Mouse (Mus musculus) kidney, embryonic 16.5 days (tissue): ENCODE data around the gene Kirrel3. TPM values are rescaled to one million over a fixed set of nuclear protein-coding genes. Genes with fewer than 3 reads are reported as not detected.

ENCODE experiments used
- ATAC-seq: fragments of 200-750 bp; cut with Nextera tagmentation; 2 replicates; pipeline ENCODE4 v1.8.0; 2017; ENCODE audit warnings: moderate TSS enrichment; ENCODE audit not compliant: low FRiP score, low TSS enrichment
- H3K27ac ChIP-seq: fragments of 300-500 bp; sonication (generic); 2 replicates; pipeline ENCODE4 v1.5.1; 2014; ENCODE audit warnings: low read length
- H3K27me3 ChIP-seq: fragments of 300-500 bp; sonication (generic); 2 replicates; pipeline ENCODE4 v1.6.1; 2014; ENCODE audit warnings: low read length, control low read depth, mixed read lengths; ENCODE audit not compliant: insufficient read depth
- H3K36me3 ChIP-seq: fragments of 300-500 bp; sonication (generic); 2 replicates; pipeline ENCODE4 v1.6.1; 2014; ENCODE audit warnings: low read length, control low read depth, mixed read lengths; ENCODE audit not compliant: insufficient read depth
- H3K4me1 ChIP-seq: fragments of 300-500 bp; sonication (generic); 2 replicates; pipeline ENCODE4 v1.6.1; 2014; ENCODE audit warnings: low read length, control low read depth, mixed read lengths; ENCODE audit not compliant: insufficient read depth
- H3K4me2 ChIP-seq: fragments of 300-500 bp; sonication (generic); replicated peaks from 2 replicates; pipeline ENCODE4 v1.6.1; 2014; ENCODE audit warnings: low read depth, low read length
- H3K4me3 ChIP-seq: fragments of 300-500 bp; sonication (generic); 2 replicates; pipeline ENCODE4 v1.5.1; 2014; ENCODE audit warnings: mild to moderate bottlenecking, low read length
- H3K9ac ChIP-seq: fragments of 300-500 bp; sonication (generic); replicated peaks from 2 replicates; pipeline ENCODE4 v1.6.1; 2014; ENCODE audit warnings: low read length
- H3K9me3 ChIP-seq: fragments of 300-500 bp; sonication (generic); 2 replicates; pipeline ENCODE4 v1.6.1; 2016; ENCODE audit warnings: low read length, control low read depth
- WGBS: fragments of 180-500 bp; shearing (Covaris S2); extraction: QIAGEN DNeasy Blood & Tissue Kit; methylation state at CpG from one replicate; pipeline ENCODE4 v1.1.7; 2014; 5-methylcytosine and 5-hydroxymethylcytosine counted together
- polyA plus RNA-seq: library from polyadenylated mRNA; unstranded; fragments of >200 nt; fragmentation: Nextera tagmentation; extraction: Ambion mirVana; gene quantifications from 2 replicates; pipeline ENCODE4 v1.2.1, GENCODE M21; 2015

Kirrel3 gene
- polyA plus RNA-seq, 1 experiment from 2014 or later: 2.6 TPM

DNA sequence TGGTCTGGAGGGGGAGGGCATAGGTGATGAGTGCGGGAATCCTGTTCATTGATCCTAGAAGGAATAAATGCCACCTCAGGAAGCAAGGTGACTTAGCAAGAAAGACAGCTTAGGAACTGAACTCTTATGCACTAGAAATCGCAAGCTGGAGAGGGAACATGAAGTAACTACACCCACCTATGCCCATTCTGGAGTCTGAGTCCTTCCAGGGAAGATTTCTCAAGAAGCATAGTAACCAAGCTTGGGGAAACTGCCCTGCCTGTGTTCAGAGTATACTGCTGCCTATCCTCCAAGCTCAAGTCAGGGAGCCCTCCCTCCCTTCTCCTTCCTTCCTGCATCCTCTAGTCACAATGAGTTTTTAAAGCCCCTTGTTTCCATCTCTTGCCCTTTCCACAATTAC, 283.3 kb downstream of the Kirrel3 start:
- no peaks in the 10 kb centered on the region for H3K27me3 ChIP-seq
- H3K4me2 ChIP-seq: no peak overlapping the region
- no peak overlapping the region for H3K27ac ChIP-seq
- H3K36me3 ChIP-seq: no peaks in the 10 kb centered on the region
- no peaks in the 10 kb centered on the region for H3K4me1 ChIP-seq
- ATAC-seq: no peak
- peaks cover 9% of the 10 kb centered on the region for H3K9me3 ChIP-seq
- 86% methylated on average over 2 of the region's 2 CpGs for WGBS
- H3K9ac ChIP-seq: no peak overlapping the region
- H3K4me3 ChIP-seq: no peak overlapping the region

DNA sequence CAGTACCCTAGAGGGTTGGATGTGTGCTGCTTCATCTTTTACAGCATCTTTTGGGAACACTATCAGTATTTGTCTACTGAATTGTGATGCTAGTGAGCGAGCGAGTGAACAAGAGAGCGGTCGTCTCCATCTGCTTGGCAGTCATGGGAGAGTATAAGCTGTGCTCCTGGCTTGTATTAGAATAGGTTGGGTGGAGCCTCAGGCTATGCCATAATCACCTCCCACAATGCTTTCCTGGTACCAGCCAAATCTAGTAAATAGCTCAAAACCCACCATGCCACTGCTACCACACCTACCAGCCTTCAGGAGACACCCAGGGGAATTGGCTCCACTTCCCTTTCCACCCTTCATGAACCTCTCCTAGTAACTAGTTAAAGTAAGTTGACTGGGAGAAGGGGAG, 285.3 kb downstream of the Kirrel3 start:
- Histone ChIP-seq H3K27me3 (no peaks in the 10 kb centered on the region), H3K9me3 (peaks cover 9% of the 10 kb centered on the region), H3K4me3 (no peak overlapping the region), H3K36me3 (no peaks in the 10 kb centered on the region), H3K4me1 (no peaks in the 10 kb centered on the region), H3K9ac (no peak overlapping the region), H3K27ac (no peak overlapping the region), H3K4me2 (no peak overlapping the region)
- 96% methylated on average over 4 of the region's 4 CpGs for WGBS
- ATAC-seq: no peak

DNA sequence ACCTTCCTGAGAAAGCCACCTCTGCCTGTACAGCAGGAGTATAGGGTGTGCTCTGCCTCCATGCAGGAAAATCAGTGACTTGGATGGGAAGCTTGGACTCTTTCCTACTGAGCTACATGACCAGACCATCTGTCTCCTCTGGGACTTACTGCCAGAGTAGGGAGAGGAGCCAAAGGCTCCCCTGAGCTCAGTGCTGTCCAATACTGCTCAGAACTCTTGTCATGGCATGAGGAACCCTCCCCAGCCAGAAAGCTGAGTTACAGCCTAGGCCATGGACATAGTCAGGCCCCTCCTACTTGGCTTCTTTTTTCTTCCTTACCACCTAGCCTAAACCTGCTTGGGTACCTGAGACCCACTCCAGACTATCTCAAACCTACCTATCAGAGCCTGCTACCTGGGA, 285.7 kb downstream of the Kirrel3 start:
- Histone ChIP-seq H3K4me1 (no peaks in the 10 kb centered on the region), H3K27ac (no peak overlapping the region), H3K27me3 (no peaks in the 10 kb centered on the region), H3K9me3 (peaks cover 9% of the 10 kb centered on the region), H3K36me3 (no peaks in the 10 kb centered on the region), H3K4me3 (no peak overlapping the region), H3K9ac (no peak overlapping the region), H3K4me2 (no peak overlapping the region)
- no peak for ATAC-seq

DNA sequence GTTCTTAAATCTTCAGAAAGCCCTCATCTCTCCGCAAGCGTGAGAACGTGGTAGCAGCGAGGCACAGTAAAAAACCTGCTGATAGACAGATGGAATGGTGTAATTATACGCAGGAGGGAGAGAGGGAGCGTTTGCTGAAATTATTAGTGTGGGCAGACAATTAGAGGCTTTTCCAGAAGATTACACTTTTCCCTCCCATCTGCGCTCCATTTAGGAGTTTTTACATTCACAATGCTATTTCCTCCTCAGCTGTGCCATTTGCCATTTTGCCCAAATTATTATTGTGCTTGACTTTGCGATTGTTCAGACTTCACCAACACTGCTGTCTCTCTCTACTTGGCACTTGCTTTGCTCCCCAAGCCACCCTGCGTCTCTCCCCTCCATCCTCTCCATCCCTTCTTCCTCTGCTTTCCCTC, 286.3 kb downstream of the Kirrel3 start:
- no peaks in the 10 kb centered on the region for H3K36me3 ChIP-seq
- no peak overlapping the region for H3K4me2 ChIP-seq
- no peaks in the 10 kb centered on the region for H3K27me3 ChIP-seq
- no peak overlapping the region for H3K27ac ChIP-seq
- H3K9me3 ChIP-seq: peaks cover 9% of the 10 kb centered on the region
- WGBS: 83% methylated on average over 9 of the region's 9 CpGs
- ATAC-seq: no peak
- H3K4me1 ChIP-seq: no peaks in the 10 kb centered on the region
- H3K4me3 ChIP-seq: no peak overlapping the region
- H3K9ac ChIP-seq: no peak overlapping the region

DNA sequence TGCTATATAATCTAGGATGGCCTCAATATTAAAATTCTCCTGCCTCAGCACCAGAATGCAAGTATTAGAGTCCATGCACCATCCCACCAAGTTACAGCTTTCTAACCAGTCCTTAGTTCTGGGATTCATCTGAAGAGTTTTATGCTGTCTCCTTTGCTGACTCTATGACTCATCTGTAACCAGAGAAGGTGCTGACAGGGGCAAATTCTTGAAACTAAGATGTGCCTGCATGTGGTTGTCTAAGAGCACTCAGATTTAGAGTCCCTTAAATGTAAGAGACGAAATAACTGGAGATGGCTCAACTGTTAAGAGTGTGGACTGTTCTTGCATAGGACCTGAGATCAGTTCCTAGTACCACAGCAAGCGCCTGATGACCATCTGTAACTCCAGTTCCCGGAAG, 295.7 kb downstream of the Kirrel3 start:
- Histone ChIP-seq H3K9ac (no peak overlapping the region), H3K27me3 (no peaks in the 10 kb centered on the region), H3K27ac (no peak overlapping the region), H3K9me3 (no peaks in the 10 kb centered on the region), H3K36me3 (no peaks in the 10 kb centered on the region), H3K4me1 (no peaks in the 10 kb centered on the region), H3K4me2 (no peak overlapping the region), H3K4me3 (no peak overlapping the region)
- 76% methylated on average over 3 of the region's 3 CpGs for WGBS
- no peak for ATAC-seq

DNA sequence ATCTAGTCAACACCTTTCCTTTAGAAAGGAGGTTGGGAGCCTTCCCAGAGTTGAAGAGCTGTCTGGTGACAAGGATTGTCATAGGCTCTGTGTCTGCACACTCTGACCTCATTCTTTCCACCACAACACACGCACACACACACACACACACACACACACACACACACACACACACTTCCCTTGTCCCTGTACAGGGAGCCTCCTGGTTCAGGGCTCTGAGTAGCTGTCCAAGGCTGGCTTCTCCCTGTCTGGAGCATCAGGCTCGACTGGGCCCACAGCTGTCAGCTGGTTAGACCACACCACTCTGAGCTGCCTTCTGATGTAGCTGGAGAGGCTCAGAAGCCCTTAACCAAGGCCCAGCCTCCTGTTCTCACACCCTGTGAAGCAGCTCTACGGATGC, 302.2 kb downstream of the Kirrel3 start:
- Histone ChIP-seq H3K4me1 (no peaks in the 10 kb centered on the region), H3K27me3 (no peaks in the 10 kb centered on the region), H3K4me3 (no peak overlapping the region), H3K27ac (no peak overlapping the region), H3K4me2 (no peak overlapping the region), H3K9ac (no peak overlapping the region), H3K36me3 (no peaks in the 10 kb centered on the region), H3K9me3 (no peaks in the 10 kb centered on the region)
- ATAC-seq: 0 out of 2 replicates have a peak, but pooled peaks have one; percentile 12
- WGBS: 56% methylated on average over 3 of the region's 3 CpGs

- Histone ChIP-seq H3K27me3 (no peaks in the 10 kb centered on the region), H3K4me3 (no peak overlapping the region), H3K27ac (no peak overlapping the region), H3K9ac (no peak overlapping the region), H3K9me3 (no peaks in the 10 kb centered on the region), H3K4me1 (no peaks in the 10 kb centered on the region), H3K36me3 (no peaks in the 10 kb centered on the region), H3K4me2 (no peak overlapping the region)
- WGBS: 31% methylated on average over 4 of the region's 4 CpGs
- ATAC-seq: no peak
Measured at GRCm38 (mm10) chr9:34795226-34795625, 309.5 kb downstream of the Kirrel3 start.

GRCm38 (mm10) chr9:34797688-34798339, 312.1 kb downstream of the Kirrel3 start:
- H3K27ac ChIP-seq: no peak overlapping the region
- H3K27me3 ChIP-seq: no peaks in the 10 kb centered on the region
- H3K36me3 ChIP-seq: no peaks in the 10 kb centered on the region
- no peaks in the 10 kb centered on the region for H3K4me1 ChIP-seq
- no peak; the same call in 1 of the 2 replicates for ATAC-seq
- H3K4me3 ChIP-seq: no peak overlapping the region
- no peaks in the 10 kb centered on the region for H3K9me3 ChIP-seq
- H3K9ac ChIP-seq: no peak overlapping the region
- WGBS: 31% methylated on average over 6 of the region's 6 CpGs
- no peak overlapping the region for H3K4me2 ChIP-seq

DNA sequence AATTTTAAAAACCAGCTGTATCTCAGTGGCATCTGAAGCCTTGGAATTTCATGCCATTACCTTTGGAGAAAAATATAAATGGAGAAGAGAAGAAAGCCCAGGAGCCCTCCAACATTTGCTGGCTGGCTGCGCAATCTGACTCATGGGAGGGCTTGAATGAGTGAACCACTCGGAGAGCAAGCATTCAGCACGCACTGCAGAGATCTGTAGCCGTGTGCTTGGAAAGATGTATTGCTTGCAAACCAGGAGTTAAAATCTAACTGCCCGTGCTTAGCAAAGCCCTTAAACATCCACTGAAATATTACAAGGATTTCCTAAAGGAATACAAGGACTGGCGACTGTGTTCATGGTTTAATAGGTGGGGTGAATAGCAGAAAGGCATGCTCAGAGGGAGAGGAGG, 316.0 kb downstream of the Kirrel3 start:
- ATAC-seq: no peak
- WGBS: 66% methylated on average over 6 of the region's 6 CpGs
- H3K27me3 ChIP-seq: no peaks in the 10 kb centered on the region
- no peak overlapping the region for H3K4me3 ChIP-seq
- no peak overlapping the region for H3K9ac ChIP-seq
- H3K4me1 ChIP-seq: no peaks in the 10 kb centered on the region
- no peak overlapping the region for H3K27ac ChIP-seq
- no peaks in the 10 kb centered on the region for H3K36me3 ChIP-seq
- no peak overlapping the region for H3K4me2 ChIP-seq
- no peaks in the 10 kb centered on the region for H3K9me3 ChIP-seq

DNA sequence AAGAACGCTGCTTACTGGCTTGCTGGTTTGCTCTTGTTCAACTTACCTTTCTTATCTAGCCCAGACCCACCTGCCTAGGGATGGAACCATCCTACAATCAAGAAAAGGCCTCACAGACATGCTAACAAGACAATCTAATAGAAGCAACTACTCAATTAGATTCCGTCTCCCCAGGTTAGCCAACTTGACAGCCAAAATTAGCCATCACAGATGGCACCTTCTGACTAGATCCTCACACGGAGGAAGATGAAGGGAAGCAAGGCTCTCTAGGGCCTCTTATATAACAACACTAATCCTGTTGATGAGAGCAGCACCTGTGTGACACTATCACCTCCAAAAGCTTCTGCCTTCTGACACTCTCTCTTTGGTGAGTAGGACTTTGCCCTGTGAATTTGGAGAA, 321.2 kb downstream of the Kirrel3 start:
- Histone ChIP-seq H3K36me3 (no peaks in the 10 kb centered on the region), H3K9me3 (no peaks in the 10 kb centered on the region), H3K4me1 (no peaks in the 10 kb centered on the region), H3K4me3 (no peak overlapping the region), H3K27ac (no peak overlapping the region), H3K27me3 (no peaks in the 10 kb centered on the region), H3K9ac (no peak overlapping the region), H3K4me2 (no peak overlapping the region)
- ATAC-seq: no peak
- 78% methylated on average over 3 of the region's 3 CpGs for WGBS
